Mouse (Mus musculus): ENCODE measurements around the gene Kctd13.

GRCm38 (mm10) chr7:126975893-126975949 is 47.0 kb downstream of the Kctd13 start, which contains the start of gene Cdipt:
- TF ChIP-seq POLR2A (IDR thresholded peaks at IDR 0.05; ENCODE audit: insufficient read depth, low read depth, low read length) (no peak), CTCF (IDR thresholded peaks at IDR 0.05; ENCODE audit: insufficient read depth, low read depth, low read length) (no peak)
